Mouse (Mus musculus): ENCODE data around the gene Mybbp1a. TPM values are rescaled to one million over a fixed set of nuclear protein-coding genes. Genes with fewer than 3 reads are reported as not detected.

Gene Mybbp1a
- polyA plus RNA-seq, 1 experiment from 2014 or later = 186 TPM

GRCm38 (mm10) chr11:72461500-72461981 is 20.4 kb downstream of the Mybbp1a start:
- peaks cover 51% of the 10 kb centered on the region for H3K4me1 ChIP-seq
- H3K9me3 ChIP-seq = no peaks in the 10 kb centered on the region
- H3K4me3 ChIP-seq = no peak overlapping the region
- no peak for DNase-seq (ENCODE audit: low spot score)
- peaks cover 6% of the 10 kb centered on the region; the same call in 1 of the 2 replicates for H3K36me3 ChIP-seq
- 40% methylated on average over 5 of the region's 5 CpGs for WGBS
- no peak overlapping the region for H3K27ac ChIP-seq
- H3K27me3 ChIP-seq (ENCODE audit: insufficient read depth, poor library complexity, severe bottlenecking) = no peaks in the 10 kb centered on the region

- Histone ChIP-seq H3K4me1 (peaks cover 55% of the 10 kb centered on the region), H3K27me3 (ENCODE audit: insufficient read depth, poor library complexity, severe bottlenecking) (no peaks in the 10 kb centered on the region), H3K36me3 (0 out of 2 replicates have a peak, but pooled peaks cover 2% of the 10 kb centered on the region), H3K27ac (0 out of 2 replicates have a peak overlapping the region, but pooled peaks have one; percentile 4), H3K4me3 (no peak overlapping the region), H3K9me3 (no peaks in the 10 kb centered on the region)
- WGBS = 82% methylated on average over 3 of the region's 3 CpGs
- no peak for DNase-seq (ENCODE audit: low spot score)
Observed at GRCm38 (mm10) chr11:72464821-72465220, 23.7 kb downstream of the Mybbp1a start.

- Histone ChIP-seq H3K27ac (peak overlapping the region; percentile 73; the same call in 1 of the 2 replicates), H3K4me1 (peaks cover 57% of the 10 kb centered on the region), H3K27me3 (ENCODE audit: insufficient read depth, poor library complexity, severe bottlenecking) (no peaks in the 10 kb centered on the region), H3K36me3 (no peaks in the 10 kb centered on the region), H3K9me3 (no peaks in the 10 kb centered on the region), H3K4me3 (no peak overlapping the region)
- no peak for DNase-seq (ENCODE audit: low spot score)
- WGBS = 63% methylated on average over 11 of the region's 11 CpGs
Observed at GRCm38 (mm10) chr11:72465978-72466693, 25.0 kb downstream of the Mybbp1a start.

GRCm38 (mm10) chr11:72466694-72467507 is 25.7 kb downstream of the Mybbp1a start:
- Histone ChIP-seq H3K4me3 (peak overlapping the region; percentile 27; the same call in 1 of the 2 replicates), H3K36me3 (no peaks in the 10 kb centered on the region), H3K9me3 (no peaks in the 10 kb centered on the region), H3K4me1 (peaks cover 52% of the 10 kb centered on the region), H3K27me3 (ENCODE audit: insufficient read depth, poor library complexity, severe bottlenecking) (no peaks in the 10 kb centered on the region), H3K27ac (peak overlapping the region; percentile 73)
- 23% methylated on average over 11 of the region's 11 CpGs for WGBS
- no peak for DNase-seq (ENCODE audit: low spot score)

- Histone ChIP-seq H3K27ac (peak overlapping the region; percentile 73), H3K36me3 (no peaks in the 10 kb centered on the region; the same call in 1 of the 2 replicates), H3K4me1 (peaks cover 52% of the 10 kb centered on the region), H3K4me3 (no peak overlapping the region), H3K9me3 (no peaks in the 10 kb centered on the region), H3K27me3 (ENCODE audit: insufficient read depth, poor library complexity, severe bottlenecking) (no peaks in the 10 kb centered on the region)
- DNase-seq (ENCODE audit: low spot score) = no peak
- WGBS = 72% methylated on average over 5 of the region's 5 CpGs
Observed at GRCm38 (mm10) chr11:72468525-72468924, 27.4 kb downstream of the Mybbp1a start.

GRCm38 (mm10) chr11:72469217-72469616 is 28.1 kb downstream of the Mybbp1a start:
- 30% methylated on average over 5 of the region's 5 CpGs for WGBS
- peak overlapping the region; percentile 73 for H3K27ac ChIP-seq

GRCm38 (mm10) chr11:72470004-72470403 is 28.8 kb downstream of the Mybbp1a start:
- Histone ChIP-seq H3K36me3 (peaks cover 5% of the 10 kb centered on the region; the same call in 1 of the 2 replicates), H3K9me3 (no peaks in the 10 kb centered on the region), H3K27me3 (ENCODE audit: insufficient read depth, poor library complexity, severe bottlenecking) (no peaks in the 10 kb centered on the region), H3K27ac (peak overlapping the region; percentile 73; the same call in 1 of the 2 replicates), H3K4me1 (peaks cover 57% of the 10 kb centered on the region), H3K4me3 (no peak overlapping the region)
- DNase-seq (ENCODE audit: low spot score) = no peak
- WGBS = 54% methylated on average over 4 of the region's 4 CpGs

More at GRCm38 (mm10) chr11:72469217-72469616, 28.1 kb downstream of the Mybbp1a start:
- H3K9me3 ChIP-seq = no peaks in the 10 kb centered on the region
- no peak overlapping the region for H3K4me3 ChIP-seq
- H3K36me3 ChIP-seq = peaks cover 5% of the 10 kb centered on the region; the same call in 1 of the 2 replicates
- H3K4me1 ChIP-seq = peaks cover 52% of the 10 kb centered on the region
- no peak for DNase-seq (ENCODE audit: low spot score)
- no peaks in the 10 kb centered on the region for H3K27me3 ChIP-seq (ENCODE audit: insufficient read depth, poor library complexity, severe bottlenecking)

- Histone ChIP-seq H3K27ac (no peak overlapping the region), H3K27me3 (ENCODE audit: insufficient read depth, poor library complexity, severe bottlenecking) (no peaks in the 10 kb centered on the region), H3K4me3 (no peak overlapping the region), H3K36me3 (peaks cover 5% of the 10 kb centered on the region; the same call in 1 of the 2 replicates), H3K4me1 (peaks cover 60% of the 10 kb centered on the region), H3K9me3 (no peaks in the 10 kb centered on the region)
- no peak for DNase-seq (ENCODE audit: low spot score)
- 83% methylated on average over 6 of the region's 6 CpGs for WGBS
Observed at GRCm38 (mm10) chr11:72471381-72471780, 30.2 kb downstream of the Mybbp1a start.

DNA sequence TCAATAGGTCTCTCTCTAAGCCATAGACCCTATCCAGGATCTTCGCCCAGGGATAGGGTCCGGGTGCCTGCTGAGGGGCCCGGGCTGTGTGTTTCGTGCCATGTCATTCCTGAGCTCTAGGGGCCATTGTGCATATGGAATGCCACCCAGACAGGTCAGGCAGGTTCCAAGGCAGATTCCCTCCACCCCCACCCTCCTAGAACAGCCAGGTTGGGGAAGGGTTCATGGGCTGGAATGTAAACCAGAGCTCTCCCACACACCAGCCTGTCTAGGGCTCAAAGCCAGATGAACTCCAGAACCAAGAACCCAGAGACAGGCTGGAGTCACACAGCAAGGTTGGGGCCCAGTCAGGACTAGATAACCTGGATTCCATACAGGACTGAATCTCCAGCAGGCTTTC is 32.4 kb downstream of the Mybbp1a start:
- 88% methylated on average over 4 of the region's 4 CpGs for WGBS
- no peaks in the 10 kb centered on the region for H3K27me3 ChIP-seq (ENCODE audit: insufficient read depth, poor library complexity, severe bottlenecking)
- no peaks in the 10 kb centered on the region for H3K9me3 ChIP-seq
- 0 out of 2 replicates have a peak overlapping the region, but pooled peaks have one; percentile 76 for H3K27ac ChIP-seq
- DNase-seq (ENCODE audit: low spot score) = no peak
- H3K4me3 ChIP-seq = no peak overlapping the region
- peaks cover 60% of the 10 kb centered on the region for H3K4me1 ChIP-seq
- H3K36me3 ChIP-seq = peaks cover 5% of the 10 kb centered on the region; the same call in 1 of the 2 replicates

GRCm38 (mm10) chr11:72474926-72475325 is 33.8 kb downstream of the Mybbp1a start:
- no peak for DNase-seq (ENCODE audit: low spot score)
- H3K4me1 ChIP-seq = peaks cover 55% of the 10 kb centered on the region
- no peaks in the 10 kb centered on the region for H3K27me3 ChIP-seq (ENCODE audit: insufficient read depth, poor library complexity, severe bottlenecking)
- WGBS = 74% methylated on average over 3 of the region's 3 CpGs
- H3K36me3 ChIP-seq = peaks cover 5% of the 10 kb centered on the region; the same call in 1 of the 2 replicates
- peak overlapping the region; percentile 76 for H3K27ac ChIP-seq
- no peak overlapping the region for H3K4me3 ChIP-seq
- H3K9me3 ChIP-seq = no peaks in the 10 kb centered on the region

GRCm38 (mm10) chr11:72475408-72475807 is 34.3 kb downstream of the Mybbp1a start:
- Histone ChIP-seq H3K27ac (peak overlapping the region; percentile 76), H3K4me1 (peaks cover 54% of the 10 kb centered on the region), H3K4me3 (no peak overlapping the region), H3K36me3 (peaks cover 5% of the 10 kb centered on the region; the same call in 1 of the 2 replicates), H3K9me3 (no peaks in the 10 kb centered on the region), H3K27me3 (ENCODE audit: insufficient read depth, poor library complexity, severe bottlenecking) (no peaks in the 10 kb centered on the region)
- DNase-seq (ENCODE audit: low spot score) = peak; percentile 89
- 71% methylated on average over 7 of the region's 7 CpGs for WGBS

DNA sequence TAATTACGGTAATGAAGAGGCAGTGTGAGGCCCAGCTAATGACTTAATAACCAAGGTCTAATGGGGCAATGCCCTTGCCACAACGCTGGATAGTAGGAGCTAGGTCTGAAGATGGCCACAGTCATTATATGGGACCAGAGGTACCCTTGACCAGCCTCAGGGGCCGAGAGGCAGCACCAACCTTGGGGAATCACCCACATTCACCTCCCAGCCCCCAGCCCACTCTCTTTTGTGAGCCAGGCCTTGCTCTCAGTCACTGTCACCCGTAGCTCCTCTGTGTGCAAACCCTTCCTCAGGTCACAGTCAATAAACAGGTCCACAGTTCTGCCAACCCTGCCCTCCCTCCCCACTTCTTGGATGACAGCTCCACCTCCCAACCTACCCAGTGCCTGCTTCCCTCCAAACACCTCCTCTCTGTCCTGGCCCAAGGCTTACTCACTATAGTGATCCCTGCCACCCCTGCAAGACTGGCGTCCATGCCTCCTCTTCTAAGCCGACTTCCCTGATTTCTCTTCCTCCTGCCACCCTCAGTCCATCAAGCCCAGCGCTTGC is 35.0 kb downstream of the Mybbp1a start:
- 76% methylated on average over 7 of the region's 7 CpGs for WGBS
- Histone ChIP-seq H3K9me3 (no peaks in the 10 kb centered on the region), H3K27ac (peak overlapping the region; percentile 76), H3K27me3 (ENCODE audit: insufficient read depth, poor library complexity, severe bottlenecking) (no peaks in the 10 kb centered on the region), H3K4me3 (no peak overlapping the region), H3K4me1 (peaks cover 58% of the 10 kb centered on the region), H3K36me3 (peaks cover 5% of the 10 kb centered on the region; the same call in 1 of the 2 replicates)
- DNase-seq (ENCODE audit: low spot score) = no peak

Data from heart, embryonic 10.5 days (tissue).